Mouse (Mus musculus): Measurements from ENCODE around the gene Met. TPM values are rescaled to one million over a fixed set of nuclear protein-coding genes. Genes with fewer than 3 reads are reported as not detected.

Gene Met
- polyA plus RNA-seq, 1 experiment from 2014 or later: 1.5 TPM

- Histone ChIP-seq H3K27ac (replicated peaks; ENCODE audit: low read depth, low read length) (peak overlapping the region; percentile 52; the same call in 1 of the 2 replicates), H3K4me3 (replicated peaks; ENCODE audit: low read depth, low read length) (no peak overlapping the region), H3K36me3 (ENCODE audit: control insufficient read depth, insufficient read depth, low read length) (no peaks in the 10 kb centered on the region), H3K9me3 (ENCODE audit: control insufficient read depth, low read length) (no peaks in the 10 kb centered on the region), H3K4me2 (ENCODE audit: low read length) (peak overlapping the region; percentile 37), H3K9ac (replicated peaks; ENCODE audit: low read length) (no peak overlapping the region), H3K4me1 (ENCODE audit: control insufficient read depth, insufficient read depth, low read length) (peaks cover 7% of the 10 kb centered on the region; the same call in 1 of the 2 replicates), H3K27me3 (ENCODE audit: control insufficient read depth, insufficient read depth, low read length) (no peaks in the 10 kb centered on the region)
- DNase-seq (peak; percentile 72), ATAC-seq (ENCODE audit: low FRiP score, low TSS enrichment) (peak; percentile 60)
- WGBS: 6% methylated on average over 10 of the region's 10 CpGs
Measured at GRCm38 (mm10) chr6:17562472-17563088, 99.0 kb downstream of the Met start.

- Histone ChIP-seq H3K9ac (replicated peaks; ENCODE audit: low read length) (no peak overlapping the region), H3K9me3 (ENCODE audit: control insufficient read depth, low read length) (no peaks in the 10 kb centered on the region), H3K27me3 (ENCODE audit: control insufficient read depth, insufficient read depth, low read length) (no peaks in the 10 kb centered on the region), H3K4me1 (ENCODE audit: control insufficient read depth, insufficient read depth, low read length) (no peaks in the 10 kb centered on the region), H3K36me3 (ENCODE audit: control insufficient read depth, insufficient read depth, low read length) (no peaks in the 10 kb centered on the region), H3K4me3 (replicated peaks; ENCODE audit: low read depth, low read length) (no peak overlapping the region), H3K4me2 (ENCODE audit: low read length) (no peak overlapping the region), H3K27ac (replicated peaks; ENCODE audit: low read depth, low read length) (no peak overlapping the region)
- DNase-seq (no peak), ATAC-seq (ENCODE audit: low FRiP score, low TSS enrichment) (no peak)
- 93% methylated on average over 11 of the region's 11 CpGs for WGBS
Measured at GRCm38 (mm10) chr6:17568702-17569352, 105.2 kb downstream of the Met start.

GRCm38 (mm10) chr6:17573227-17573626 is 109.6 kb downstream of the Met start:
- H3K4me2 ChIP-seq (ENCODE audit: low read length): no peak overlapping the region
- H3K4me1 ChIP-seq (ENCODE audit: control insufficient read depth, insufficient read depth, low read length): no peaks in the 10 kb centered on the region
- no peak overlapping the region for H3K4me3 ChIP-seq (replicated peaks; ENCODE audit: low read depth, low read length)
- ATAC-seq (ENCODE audit: low FRiP score, low TSS enrichment): no peak
- H3K9me3 ChIP-seq (ENCODE audit: control insufficient read depth, low read length): no peaks in the 10 kb centered on the region
- no peaks in the 10 kb centered on the region for H3K36me3 ChIP-seq (ENCODE audit: control insufficient read depth, insufficient read depth, low read length)
- H3K27me3 ChIP-seq (ENCODE audit: control insufficient read depth, insufficient read depth, low read length): no peaks in the 10 kb centered on the region
- H3K9ac ChIP-seq (replicated peaks; ENCODE audit: low read length): no peak overlapping the region
- DNase-seq: no peak
- H3K27ac ChIP-seq (replicated peaks; ENCODE audit: low read depth, low read length): no peak overlapping the region
- WGBS: 94% methylated on average over 5 of the region's 5 CpGs

GRCm38 (mm10) chr6:17573732-17574131 is 110.1 kb downstream of the Met start:
- DNase-seq (no peak), ATAC-seq (ENCODE audit: low FRiP score, low TSS enrichment) (no peak)
- H3K9ac ChIP-seq (replicated peaks; ENCODE audit: low read length): no peak overlapping the region
- WGBS: 81% methylated on average over 2 of the region's 2 CpGs
- H3K27ac ChIP-seq (replicated peaks; ENCODE audit: low read depth, low read length): no peak overlapping the region
- H3K4me1 ChIP-seq (ENCODE audit: control insufficient read depth, insufficient read depth, low read length): no peaks in the 10 kb centered on the region
- H3K4me2 ChIP-seq (ENCODE audit: low read length): no peak overlapping the region
- no peaks in the 10 kb centered on the region for H3K27me3 ChIP-seq (ENCODE audit: control insufficient read depth, insufficient read depth, low read length)
- no peak overlapping the region for H3K4me3 ChIP-seq (replicated peaks; ENCODE audit: low read depth, low read length)
- no peaks in the 10 kb centered on the region for H3K9me3 ChIP-seq (ENCODE audit: control insufficient read depth, low read length)
- H3K36me3 ChIP-seq (ENCODE audit: control insufficient read depth, insufficient read depth, low read length): no peaks in the 10 kb centered on the region

- 79% methylated on average over 3 of the region's 3 CpGs for WGBS
- Histone ChIP-seq H3K27ac (replicated peaks; ENCODE audit: low read depth, low read length) (no peak overlapping the region), H3K9ac (replicated peaks; ENCODE audit: low read length) (no peak overlapping the region), H3K36me3 (ENCODE audit: control insufficient read depth, insufficient read depth, low read length) (no peaks in the 10 kb centered on the region), H3K4me2 (ENCODE audit: low read length) (no peak overlapping the region), H3K4me3 (replicated peaks; ENCODE audit: low read depth, low read length) (no peak overlapping the region), H3K27me3 (ENCODE audit: control insufficient read depth, insufficient read depth, low read length) (no peaks in the 10 kb centered on the region), H3K4me1 (ENCODE audit: control insufficient read depth, insufficient read depth, low read length) (no peaks in the 10 kb centered on the region), H3K9me3 (ENCODE audit: control insufficient read depth, low read length) (no peaks in the 10 kb centered on the region)
- DNase-seq (no peak), ATAC-seq (ENCODE audit: low FRiP score, low TSS enrichment) (no peak)
Measured at GRCm38 (mm10) chr6:17578092-17578760, 114.6 kb downstream of the Met start.

GRCm38 (mm10) chr6:17580349-17580748 is 116.7 kb downstream of the Met start:
- DNase-seq (no peak), ATAC-seq (ENCODE audit: low FRiP score, low TSS enrichment) (no peak)
- WGBS: 80% methylated on average over 3 of the region's 3 CpGs
- Histone ChIP-seq H3K9ac (replicated peaks; ENCODE audit: low read length) (no peak overlapping the region), H3K9me3 (ENCODE audit: control insufficient read depth, low read length) (no peaks in the 10 kb centered on the region), H3K4me2 (ENCODE audit: low read length) (no peak overlapping the region), H3K4me1 (ENCODE audit: control insufficient read depth, insufficient read depth, low read length) (no peaks in the 10 kb centered on the region), H3K4me3 (replicated peaks; ENCODE audit: low read depth, low read length) (no peak overlapping the region), H3K27me3 (ENCODE audit: control insufficient read depth, insufficient read depth, low read length) (no peaks in the 10 kb centered on the region), H3K36me3 (ENCODE audit: control insufficient read depth, insufficient read depth, low read length) (no peaks in the 10 kb centered on the region), H3K27ac (replicated peaks; ENCODE audit: low read depth, low read length) (no peak overlapping the region)

- H3K4me1 ChIP-seq (ENCODE audit: control insufficient read depth, insufficient read depth, low read length): no peaks in the 10 kb centered on the region
- no peaks in the 10 kb centered on the region for H3K27me3 ChIP-seq (ENCODE audit: control insufficient read depth, insufficient read depth, low read length)
- peak overlapping the region; percentile 55 for H3K4me2 ChIP-seq (ENCODE audit: low read length)
- H3K4me3 ChIP-seq (replicated peaks; ENCODE audit: low read depth, low read length): peak overlapping the region; percentile 33
- H3K9ac ChIP-seq (replicated peaks; ENCODE audit: low read length): peak overlapping the region; percentile 43; the same call in 1 of the 2 replicates
- no peaks in the 10 kb centered on the region for H3K36me3 ChIP-seq (ENCODE audit: control insufficient read depth, insufficient read depth, low read length)
- no peak overlapping the region for H3K27ac ChIP-seq (replicated peaks; ENCODE audit: low read depth, low read length)
- 27% methylated on average over 13 of the region's 13 CpGs for WGBS
- DNase-seq: peak; percentile 82
- H3K9me3 ChIP-seq (ENCODE audit: control insufficient read depth, low read length): no peaks in the 10 kb centered on the region
- peak; percentile 73; the same call in 1 of the 2 replicates for ATAC-seq (ENCODE audit: low FRiP score, low TSS enrichment)
Measured at GRCm38 (mm10) chr6:17583982-17584381, 120.4 kb downstream of the Met start.

- H3K27ac ChIP-seq (replicated peaks; ENCODE audit: low read depth, low read length): no peak overlapping the region
- DNase-seq (peak; percentile 90), ATAC-seq (ENCODE audit: low FRiP score, low TSS enrichment) (peak; percentile 79)
- no peaks in the 10 kb centered on the region for H3K27me3 ChIP-seq (ENCODE audit: control insufficient read depth, insufficient read depth, low read length)
- H3K4me1 ChIP-seq (ENCODE audit: control insufficient read depth, insufficient read depth, low read length): no peaks in the 10 kb centered on the region
- H3K36me3 ChIP-seq (ENCODE audit: control insufficient read depth, insufficient read depth, low read length): no peaks in the 10 kb centered on the region
- no peak overlapping the region for H3K9ac ChIP-seq (replicated peaks; ENCODE audit: low read length)
- WGBS: 36% methylated on average over 16 of the region's 16 CpGs
- no peak overlapping the region for H3K4me3 ChIP-seq (replicated peaks; ENCODE audit: low read depth, low read length)
- H3K4me2 ChIP-seq (ENCODE audit: low read length): peak overlapping the region; percentile 16; the same call in 1 of the 2 replicates
- H3K9me3 ChIP-seq (ENCODE audit: control insufficient read depth, low read length): no peaks in the 10 kb centered on the region; the same call in 1 of the 2 replicates
Measured at GRCm38 (mm10) chr6:17589049-17589952, 125.7 kb downstream of the Met start.

Data from midbrain, embryonic 14.5 days (tissue).